Mouse (Mus musculus) liver, postnatal 0 days (tissue): ENCODE results near the gene Sdk2. TPM values are rescaled to one million over a fixed set of nuclear protein-coding genes. Genes with fewer than 3 reads are reported as not detected.

Source experiments
- ATAC-seq: fragments of 200-750 bp; cut with Nextera tagmentation; 2 replicates; pipeline ENCODE4 v1.8.0; 2017; ENCODE audit warnings: mild to moderate bottlenecking, moderate library complexity
- DNase-seq: peaks from one replicate; pipeline ENCODE4 v3.0.0-alpha.2; 2016
- H3K27ac ChIP-seq: fragments of 300-500 bp; sonication (generic); 2 replicates; pipeline ENCODE4 v1.5.1; 2014; ENCODE audit warnings: antibody characterized with exemption, moderate library complexity, mild to moderate bottlenecking, low read depth
- H3K27me3 ChIP-seq: fragments of 300-500 bp; sonication (generic); 2 replicates; pipeline ENCODE4 v1.6.1; 2014; ENCODE audit warnings: low read length, control low read depth, mixed read lengths; ENCODE audit not compliant: insufficient read depth
- H3K36me3 ChIP-seq: fragments of 300-500 bp; sonication (generic); replicated peaks from 2 replicates; pipeline ENCODE4 v1.6.1; 2014; ENCODE audit warnings: mild to moderate bottlenecking, control low read depth, low read length, moderate library complexity, mixed read lengths; ENCODE audit not compliant: insufficient read depth
- H3K4me1 ChIP-seq: fragments of 300-500 bp; sonication (generic); 2 replicates; pipeline ENCODE4 v1.6.1; 2014; ENCODE audit warnings: antibody characterized with exemption, mild to moderate bottlenecking, control low read depth; ENCODE audit not compliant: insufficient read depth
- H3K4me2 ChIP-seq: fragments of 300-500 bp; sonication (generic); 2 replicates; pipeline ENCODE4 v1.6.1; 2014; ENCODE audit warnings: low read depth, mild to moderate bottlenecking, low read length, moderate library complexity, mixed read lengths
- H3K4me3 ChIP-seq: fragments of 300-500 bp; sonication (generic); 2 replicates; pipeline ENCODE4 v1.5.1; 2014; ENCODE audit warnings: low read depth, low read length
- H3K9ac ChIP-seq: fragments of 300-500 bp; sonication (generic); replicated peaks from 2 replicates; pipeline ENCODE4 v1.6.1; 2014; ENCODE audit warnings: mild to moderate bottlenecking, moderate library complexity
- H3K9me3 ChIP-seq: fragments of 300-500 bp; sonication (generic); 2 replicates; pipeline ENCODE4 v1.6.1; 2016; ENCODE audit warnings: mild to moderate bottlenecking, control low read depth, low read length, mixed read lengths
- CTCF ChIP-seq: sonication (generic); IDR thresholded peaks from 2 replicates; pipeline ENCODE4 v1.5.1; 2016; ENCODE audit warnings: antibody characterized with exemption, low read depth
- EP300 ChIP-seq: IDR thresholded peaks from 2 replicates; pipeline ENCODE4 v1.6.1; 2016; ENCODE audit warnings: antibody characterized with exemption, low read depth, mild to moderate bottlenecking
- WGBS: fragments of 180-500 bp; shearing (Covaris S2); extraction: QIAGEN DNeasy Blood & Tissue Kit; methylation state at CpG from one replicate; pipeline ENCODE4 v1.1.7; 2014; ENCODE audit not compliant: insufficient replicate concordance; 5-methylcytosine and 5-hydroxymethylcytosine counted together
- polyA plus RNA-seq: library from polyadenylated mRNA; unstranded; fragments of >200 nt; fragmentation: Nextera tagmentation; extraction: Ambion mirVana; gene quantifications from 2 replicates; pipeline ENCODE4 v1.2.1, GENCODE M21; 2015

Sdk2 gene
- polyA plus RNA-seq, 1 experiment from 2014 or later: 0.15 TPM

- Histone ChIP-seq H3K9ac (no peak overlapping the region), H3K9me3 (no peaks in the 10 kb centered on the region), H3K27me3 (no peaks in the 10 kb centered on the region), H3K36me3 (no peaks in the 10 kb centered on the region), H3K4me1 (no peaks in the 10 kb centered on the region), H3K4me2 (no peak overlapping the region), H3K4me3 (no peak overlapping the region), H3K27ac (no peak overlapping the region)
- ATAC-seq: no peak
- TF ChIP-seq CTCF (no peak), EP300 (no peak)
- DNase-seq: no peak
- 51% methylated on average over 15 of the region's 15 CpGs for WGBS
These were observed 50.5 kb downstream of the Sdk2 start for GRCm38 (mm10) chr11:114016108-114016888.

- no peaks in the 10 kb centered on the region for H3K27me3 ChIP-seq
- TF ChIP-seq CTCF: no peak
- no peak for TF ChIP-seq EP300
- ATAC-seq: no peak
- H3K9me3 ChIP-seq: no peaks in the 10 kb centered on the region
- no peaks in the 10 kb centered on the region for H3K4me1 ChIP-seq
- no peak overlapping the region for H3K4me2 ChIP-seq
- no peak overlapping the region for H3K27ac ChIP-seq
- no peak overlapping the region for H3K4me3 ChIP-seq
- no peak for DNase-seq
- H3K36me3 ChIP-seq: no peaks in the 10 kb centered on the region
- WGBS: 74% methylated on average over 9 of the region's 9 CpGs
- H3K9ac ChIP-seq: no peak overlapping the region
These were observed 55.3 kb downstream of the Sdk2 start for GRCm38 (mm10) chr11:114011523-114011922.

- WGBS: 77% methylated on average over 12 of the region's 12 CpGs
- Histone ChIP-seq H3K27ac (no peak overlapping the region), H3K9me3 (no peaks in the 10 kb centered on the region), H3K27me3 (no peaks in the 10 kb centered on the region), H3K9ac (no peak overlapping the region), H3K4me3 (no peak overlapping the region), H3K4me1 (no peaks in the 10 kb centered on the region), H3K4me2 (no peak overlapping the region), H3K36me3 (no peaks in the 10 kb centered on the region)
- ATAC-seq (no peak), DNase-seq (no peak)
- TF ChIP-seq CTCF: no peak
- TF ChIP-seq EP300: no peak
These were observed 61.0 kb downstream of the Sdk2 start for GRCm38 (mm10) chr11:114005879-114006278.

- Histone ChIP-seq H3K4me3 (no peak overlapping the region), H3K4me2 (no peak overlapping the region), H3K27me3 (no peaks in the 10 kb centered on the region), H3K9ac (no peak overlapping the region), H3K36me3 (no peaks in the 10 kb centered on the region), H3K4me1 (no peaks in the 10 kb centered on the region), H3K9me3 (no peaks in the 10 kb centered on the region), H3K27ac (no peak overlapping the region)
- DNase-seq: no peak
- TF ChIP-seq EP300 (no peak), CTCF (no peak)
- 81% methylated on average over 7 of the region's 7 CpGs for WGBS
- ATAC-seq: no peak
These were observed 62.2 kb downstream of the Sdk2 start for GRCm38 (mm10) chr11:114004651-114005050.

GRCm38 (mm10) chr11:114003195-114003594 is 63.7 kb downstream of the Sdk2 start:
- Histone ChIP-seq H3K4me3 (no peak overlapping the region), H3K4me2 (no peak overlapping the region), H3K9me3 (no peaks in the 10 kb centered on the region), H3K9ac (no peak overlapping the region), H3K27me3 (no peaks in the 10 kb centered on the region), H3K36me3 (no peaks in the 10 kb centered on the region), H3K27ac (no peak overlapping the region), H3K4me1 (no peaks in the 10 kb centered on the region)
- 56% methylated on average over 3 of the region's 3 CpGs for WGBS
- ATAC-seq (no peak), DNase-seq (no peak)
- TF ChIP-seq EP300: no peak
- no peak for TF ChIP-seq CTCF

GRCm38 (mm10) chr11:114000051-114000450 is 66.8 kb downstream of the Sdk2 start:
- Histone ChIP-seq H3K4me2 (no peak overlapping the region), H3K36me3 (no peaks in the 10 kb centered on the region), H3K27me3 (no peaks in the 10 kb centered on the region), H3K27ac (no peak overlapping the region), H3K9ac (no peak overlapping the region), H3K9me3 (no peaks in the 10 kb centered on the region), H3K4me1 (no peaks in the 10 kb centered on the region), H3K4me3 (no peak overlapping the region)
- WGBS: 61% methylated on average over 6 of the region's 6 CpGs
- TF ChIP-seq EP300: no peak
- no peak for TF ChIP-seq CTCF
- no peak for DNase-seq
- ATAC-seq: no peak
